ENCODE assay signal across 8 mouse cellular contexts in the genomic region with DNA sequence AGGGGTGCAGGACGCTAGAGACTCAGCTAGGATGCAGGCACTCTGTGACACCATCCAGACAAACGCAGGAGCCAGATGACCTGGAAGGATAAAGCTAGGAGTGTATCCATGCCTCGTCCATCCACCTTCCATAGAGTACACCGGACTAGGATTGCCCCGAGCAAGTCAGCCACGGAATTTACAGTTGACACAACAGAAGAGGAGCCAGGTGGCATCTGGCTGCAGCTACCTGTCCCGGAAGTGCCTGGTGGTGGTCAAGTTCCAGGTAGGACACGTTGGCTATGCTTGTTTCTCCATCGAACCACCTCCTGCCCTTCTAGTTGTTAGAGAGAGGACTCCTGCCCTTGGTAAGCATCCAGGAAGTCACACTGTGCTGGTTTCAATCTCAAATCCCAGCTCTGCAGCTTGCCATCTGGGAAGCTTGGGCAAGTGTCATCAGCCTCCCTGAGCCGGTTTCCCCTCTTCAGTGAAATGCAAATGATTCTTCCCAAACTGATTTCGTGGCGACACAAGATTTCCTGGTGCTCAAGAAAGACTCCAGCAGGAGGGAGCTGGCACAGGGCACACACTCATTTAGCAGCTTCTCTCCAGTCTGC. TPM values are rescaled to one million over a fixed set of nuclear protein-coding genes. Genes with fewer than 3 reads are reported as not detected.
DNase-seq lines count a peak whose midpoint lies in the region; ATAC-seq and TF ChIP-seq lines count a peak whose summit lies in the region.

No protein-coding gene starts in this region.

- peak overlapping the region; percentile 86; the same call in 1 of the 2 replicates for H3K27ac ChIP-seq in layer of hippocampus, adult 2 months
- H3K27ac ChIP-seq in hindbrain, postnatal 0 days, result peak overlapping the region; percentile 68; the same call in 1 of the 2 replicates
- peak overlapping the region; percentile 86 for H3K27ac ChIP-seq in neural tube, embryonic 13.5 days (replicated peaks)

- WGBS in hindbrain, postnatal 0 days, result 7% methylated on average over 12 of the region's 12 CpGs
- WGBS in neural tube, embryonic 13.5 days, result 5% methylated on average over 12 of the region's 12 CpGs

- peak overlapping the region; percentile 65 for H3K4me3 ChIP-seq in layer of hippocampus, adult 2 months
- peak overlapping the region; percentile 62; the same call in 1 of the 2 replicates for H3K4me3 ChIP-seq in hindbrain, postnatal 0 days (ENCODE audit: low read length)
- peak overlapping the region; percentile 70 for H3K4me3 ChIP-seq in neural tube, embryonic 13.5 days

- no peaks in the 10 kb centered on the region for H3K36me3 ChIP-seq in hindbrain, postnatal 0 days (ENCODE audit: insufficient read depth, low read length)
- no peaks in the 10 kb centered on the region for H3K36me3 ChIP-seq in neural tube, embryonic 13.5 days

- peak overlapping the region; percentile 76; the same call in 1 of the 2 replicates for H3K9ac ChIP-seq in hindbrain, postnatal 0 days (replicated peaks; ENCODE audit: low read length)
- H3K9ac ChIP-seq in neural tube, embryonic 13.5 days, result peak overlapping the region; percentile 94

- peaks cover 12% of the 10 kb centered on the region for H3K4me1 ChIP-seq in hindbrain, postnatal 0 days (ENCODE audit: insufficient read depth, low read length)
- peaks cover 48% of the 10 kb centered on the region for H3K4me1 ChIP-seq in neural tube, embryonic 13.5 days (replicated peaks)

- no peak for DNase-seq in layer of hippocampus, adult 2 months (ENCODE audit: low spot score in 2 of 2)
- DNase-seq in layer of hippocampus, adult 8-10 months (ENCODE audit: low spot score in 2 of 2), result no peak
- peak; percentile 41 to 57 for DNase-seq in cerebellum, postnatal 36 days
- DNase-seq in hindbrain, postnatal 0 days (ENCODE audit: low spot score), result peak; percentile 44
- DNase-seq in adrenal gland, postnatal 25 days, result no peak
- DNase-seq in right cerebral cortex, postnatal 25 days, result no peak
- DNase-seq in frontal cortex, adult 2 months (ENCODE audit: extremely low spot score in 1 of 2, low spot score in 1 of 2), result no peak

- peak; percentile 49 for ATAC-seq in hindbrain, postnatal 0 days
- peak; percentile 20; the same call in 1 of the 2 replicates for ATAC-seq in neural tube, embryonic 13.5 days (ENCODE audit: low read depth)

- peak overlapping the region; percentile 97 for H3K4me2 ChIP-seq in hindbrain, postnatal 0 days (ENCODE audit: low read depth, low read length)
- H3K4me2 ChIP-seq in neural tube, embryonic 13.5 days, result peak overlapping the region; percentile 99

- TF ChIP-seq CTCF in layer of hippocampus, adult 2 months (conservative IDR thresholded peaks at IDR 0.05), result no peak
- TF ChIP-seq CTCF in hindbrain, postnatal 0 days (IDR thresholded peaks at IDR 0.05; ENCODE audit: low read depth), result no peak

- no peaks in the 10 kb centered on the region for H3K9me3 ChIP-seq in hindbrain, postnatal 0 days (ENCODE audit: low read length)
- no peaks in the 10 kb centered on the region for H3K9me3 ChIP-seq in neural tube, embryonic 13.5 days

- H3K27me3 ChIP-seq in hindbrain, postnatal 0 days (ENCODE audit: insufficient read depth, low read length), result peaks cover 11% of the 10 kb centered on the region; the same call in 1 of the 2 replicates
- peaks cover 22% of the 10 kb centered on the region for H3K27me3 ChIP-seq in neural tube, embryonic 13.5 days

RNA-seq across cellular contexts. Expression of a gene that starts 0.5 kb away (rescaled TPM):
- 100 to 1,000 TPM; 124 to 129 TPM for total RNA-seq in layer of hippocampus, adult 2 months (2021)
- total RNA-seq in layer of hippocampus, adult 8-10 months (2022), result 100 to 1,000 TPM; 109 to 118 (median 114) TPM
- total RNA-seq in hindbrain, postnatal 0 days (2014; rRNA removed), result 21.4 and 34.6 TPM in 2 replicates
- polyA plus RNA-seq in hindbrain, postnatal 0 days (2015; fragmentation: Nextera tagmentation; extraction: Ambion mirVana), result 20.9 and 23.6 TPM in 2 replicates
- polyA plus RNA-seq in neural tube, embryonic 13.5 days (2015; fragmentation: Nextera tagmentation; extraction: Ambion mirVana), result 24.3 and 27.7 TPM in 2 replicates
- total RNA-seq in adrenal gland, postnatal 25 days (2021), result 36.4 and 44.4 TPM in 2 replicates
- polyA plus RNA-seq in frontal cortex, adult 2 months (2012; rRNA removed), result 291 and 354 TPM in 2 replicates

RNA-seq across cellular contexts. Expression of a gene that starts 36.7 kb away (rescaled TPM):
- 10 to 100 TPM; 75.7 to 84.7 TPM for total RNA-seq in layer of hippocampus, adult 2 months (2021)
- total RNA-seq in layer of hippocampus, adult 8-10 months (2022), result 100 to 1,000 TPM in 1 of 4 experiments, 10 to 100 TPM in 3; 80.4 to 100 (median 89.0) TPM
- 65.5 and 80.9 TPM in 2 replicates for total RNA-seq in hindbrain, postnatal 0 days (2014; rRNA removed)
- 15.5 and 20.6 TPM in 2 replicates for polyA plus RNA-seq in hindbrain, postnatal 0 days (2015; fragmentation: Nextera tagmentation; extraction: Ambion mirVana)
- 32.1 and 33.5 TPM in 2 replicates for polyA plus RNA-seq in neural tube, embryonic 13.5 days (2015; fragmentation: Nextera tagmentation; extraction: Ambion mirVana)
- total RNA-seq in adrenal gland, postnatal 25 days (2021), result 139 and 194 TPM in 2 replicates
- 66.5 and 67.1 TPM in 2 replicates for polyA plus RNA-seq in frontal cortex, adult 2 months (2012; rRNA removed)

RNA-seq across cellular contexts. Expression of a gene that starts 40.9 kb away (rescaled TPM):
- total RNA-seq in layer of hippocampus, adult 2 months (2021), result 100 to 1,000 TPM; 103 to 104 TPM
- total RNA-seq in layer of hippocampus, adult 8-10 months (2022), result 100 to 1,000 TPM in 2 of 4 experiments, 10 to 100 TPM in 2; 89.0 to 104 (median 99.1) TPM
- total RNA-seq in hindbrain, postnatal 0 days (2014; rRNA removed), result 28.8 and 55.6 TPM in 2 replicates
- 99.1 and 99.3 TPM in 2 replicates for polyA plus RNA-seq in hindbrain, postnatal 0 days (2015; fragmentation: Nextera tagmentation; extraction: Ambion mirVana)
- 123 and 138 TPM in 2 replicates for polyA plus RNA-seq in neural tube, embryonic 13.5 days (2015; fragmentation: Nextera tagmentation; extraction: Ambion mirVana)
- total RNA-seq in adrenal gland, postnatal 25 days (2021), result 77.2 and 94.0 TPM in 2 replicates
- 129 and 134 TPM in 2 replicates for polyA plus RNA-seq in frontal cortex, adult 2 months (2012; rRNA removed)

RNA-seq across cellular contexts. Expression of a gene that starts 59.9 kb away (rescaled TPM):
- total RNA-seq in layer of hippocampus, adult 2 months (2021), result 10 to 100 TPM; 25.9 to 28.0 TPM
- 10 to 100 TPM; 26.9 to 29.3 (median 27.6) TPM for total RNA-seq in layer of hippocampus, adult 8-10 months (2022)
- 27.0 and 32.1 TPM in 2 replicates for total RNA-seq in hindbrain, postnatal 0 days (2014; rRNA removed)
- 22.5 and 23.4 TPM in 2 replicates for polyA plus RNA-seq in hindbrain, postnatal 0 days (2015; fragmentation: Nextera tagmentation; extraction: Ambion mirVana)
- polyA plus RNA-seq in neural tube, embryonic 13.5 days (2015; fragmentation: Nextera tagmentation; extraction: Ambion mirVana), result 37.2 and 39.3 TPM in 2 replicates
- total RNA-seq in adrenal gland, postnatal 25 days (2021), result 36.2 and 41.3 TPM in 2 replicates
- polyA plus RNA-seq in frontal cortex, adult 2 months (2012; rRNA removed), result 27.9 and 28.9 TPM in 2 replicates

Comparison
In these comparisons a context has a peak if more than half of its experiments do, and no peak if none do; other contexts are left out.
1. DNase-seq: peak in cerebellum, postnatal 36 days (2 of 2) and hindbrain, postnatal 0 days (single experiment); none in layer of hippocampus, adult 2 months (0 of 2), layer of hippocampus, adult 8-10 months (0 of 2), adrenal gland, postnatal 25 days (single experiment), right cerebral cortex, postnatal 25 days (single experiment) and frontal cortex, adult 2 months (0 of 2).
2. Peak in every context shown above with its lines, with median percentiles within 50 percentile points of each other: H3K27ac ChIP-seq and H3K4me3 ChIP-seq.